20 mouse cellular contexts compared by ENCODE assay signal in genomic region chr1:160740650-160741049, GRCm38 (mm10).
"Had no signal": no experiment of that assay in that cellular context is flagged by ENCODE, and none has a peak within 500 bp of the region (broad histone marks: within the 10 kb centered on the region; RNA-seq: fewer than 3 reads in every experiment).

No protein-coding gene starts in this region.

- DNase-seq: lung, adult 2 months; lung, postnatal 14 days; lung, postnatal 36 days; right cerebral cortex, adult 18-20 months; right cerebral cortex, postnatal 25 days; right cerebral cortex, postnatal 4 days; spleen, adult 18-20 months; thymus, adult 2 months; thymus, postnatal 25 days had no signal

- H3K27ac ChIP-seq: lung, embryonic 15.5 days; macrophage; midbrain, embryonic 13.5 days; midbrain, embryonic 15.5 days; neural tube, embryonic 13.5 days; neural tube, embryonic 15.5 days; stomach, embryonic 15.5 days; stomach, postnatal 0 days had no signal

- H3K4me1 ChIP-seq: midbrain, embryonic 13.5 days; midbrain, embryonic 15.5 days; neural tube, embryonic 13.5 days; neural tube, embryonic 15.5 days; stomach, embryonic 15.5 days had no signal

- H3K4me3 ChIP-seq: lung, embryonic 15.5 days; megakaryocyte, embryonic 14.5 days; midbrain, embryonic 13.5 days; midbrain, embryonic 15.5 days; neural tube, embryonic 13.5 days; neural tube, embryonic 15.5 days; stomach, embryonic 15.5 days had no signal

- H3K4me2 ChIP-seq: lung, embryonic 15.5 days; midbrain, embryonic 11.5 days; midbrain, embryonic 13.5 days; midbrain, embryonic 15.5 days; neural tube, embryonic 13.5 days; neural tube, embryonic 15.5 days; stomach, embryonic 15.5 days had no signal

- H3K9ac ChIP-seq: lung, embryonic 15.5 days; midbrain, embryonic 13.5 days; midbrain, embryonic 15.5 days; neural tube, embryonic 13.5 days; neural tube, embryonic 15.5 days; stomach, embryonic 15.5 days had no signal

- H3K9me3 ChIP-seq: lung, embryonic 15.5 days; megakaryocyte, embryonic 14.5 days; midbrain, embryonic 13.5 days; midbrain, embryonic 15.5 days; neural tube, embryonic 13.5 days; neural tube, embryonic 15.5 days; stomach, embryonic 15.5 days had no signal

- ATAC-seq: lung, postnatal 0 days; midbrain, embryonic 13.5 days; midbrain, embryonic 15.5 days had no signal

- H3K36me3 ChIP-seq: lung, embryonic 15.5 days; midbrain, embryonic 13.5 days; midbrain, embryonic 15.5 days; neural tube, embryonic 13.5 days; neural tube, embryonic 15.5 days; stomach, embryonic 15.5 days had no signal

- H3K27me3 ChIP-seq: lung, embryonic 15.5 days; megakaryocyte, embryonic 14.5 days; midbrain, embryonic 13.5 days; midbrain, embryonic 15.5 days; neural tube, embryonic 13.5 days; neural tube, embryonic 15.5 days; stomach, embryonic 15.5 days had no signal
